Mouse (Mus musculus): ENCODE results near the gene Rasgrp2. TPM values are rescaled to one million over a fixed set of nuclear protein-coding genes. Genes with fewer than 3 reads are reported as not detected.

Rasgrp2 gene
- total RNA-seq, 1 experiment, result 81.7 TPM

- peaks cover 6% of the 10 kb centered on the region for H3K36me3 ChIP-seq (ENCODE audit: control insufficient read depth, insufficient read depth, low read length, poor library complexity, severe bottlenecking)
- no peaks in the 10 kb centered on the region for H3K9me3 ChIP-seq (ENCODE audit: control insufficient read depth, insufficient read depth, low read depth, low read length)
- no peak overlapping the region for H3K9ac ChIP-seq (ENCODE audit: insufficient read depth, low read depth, low read length, poor library complexity, severe bottlenecking)
- TF ChIP-seq CHD2 (IDR thresholded peaks at IDR 0.05; ENCODE audit: low read depth, low read length) (no peak), HCFC1 (IDR thresholded peaks at IDR 0.05; ENCODE audit: borderline replicate concordance, insufficient read depth, low read length) (no peak), ZNF384 (IDR thresholded peaks at IDR 0.05; ENCODE audit: low read depth, low read length) (no peak), ZC3H11A (IDR thresholded peaks at IDR 0.05; ENCODE audit: borderline replicate concordance, low read depth, low read length) (no peak), MAFK (IDR thresholded peaks at IDR 0.05; ENCODE audit: insufficient read depth, low read depth, low read length) (no peak)
- DNase-seq (ENCODE audit: low read depth, low spot score), result no peak
- in situ Hi-C loops (cut with MboI; ENCODE audit: low sequenced_read_pairs in 2 of 2, unreplicated experiment in 2 of 2), result no loop called here
- H3K4me3 ChIP-seq (ENCODE audit: insufficient read depth in 1 of 2, low read depth in 1 of 2, low read length in 2 of 2, poor library complexity in 1 of 2, severe bottlenecking in 1 of 2), result no peak overlapping the region
- H3K27ac ChIP-seq (ENCODE audit: insufficient read depth, low read depth, low read length, poor library complexity, severe bottlenecking), result no peak overlapping the region
- H3K4me1 ChIP-seq (ENCODE audit: control insufficient read depth in 2 of 2, insufficient read depth in 2 of 2, low read length in 2 of 2, poor library complexity in 1 of 2), result peaks cover 2 to 3% of the 10 kb centered on the region in 2 experiments; a peak in 2 of 4 replicates
Measured at GRCm38 (mm10) chr19:6361291-6361690, 37.8 kb upstream of the Rasgrp2 start.

- Histone ChIP-seq H3K4me3 (ENCODE audit: insufficient read depth in 1 of 2, low read depth in 1 of 2, low read length in 2 of 2, poor library complexity in 1 of 2, severe bottlenecking in 1 of 2) (peak overlapping the region; percentile 44 to 70), H3K9me3 (ENCODE audit: control insufficient read depth, insufficient read depth, low read depth, low read length) (no peaks in the 10 kb centered on the region), H3K9ac (ENCODE audit: insufficient read depth, low read depth, low read length, poor library complexity, severe bottlenecking) (peak overlapping the region; percentile 55), H3K4me1 (ENCODE audit: control insufficient read depth in 2 of 2, insufficient read depth in 2 of 2, low read length in 2 of 2, poor library complexity in 1 of 2) (peaks cover 2 to 3% of the 10 kb centered on the region in 2 experiments; a peak in 2 of 4 replicates), H3K27ac (ENCODE audit: insufficient read depth, low read depth, low read length, poor library complexity, severe bottlenecking) (no peak overlapping the region), H3K36me3 (ENCODE audit: control insufficient read depth, insufficient read depth, low read length, poor library complexity, severe bottlenecking) (peaks cover 18% of the 10 kb centered on the region)
- in situ Hi-C loops (cut with MboI; ENCODE audit: low sequenced_read_pairs in 2 of 2, unreplicated experiment in 2 of 2), result no loop called here
- TF ChIP-seq ZNF384 (IDR thresholded peaks at IDR 0.05; ENCODE audit: low read depth, low read length) (no peak), CHD2 (IDR thresholded peaks at IDR 0.05; ENCODE audit: low read depth, low read length) (no peak), ZC3H11A (IDR thresholded peaks at IDR 0.05; ENCODE audit: borderline replicate concordance, low read depth, low read length) (no peak), HCFC1 (IDR thresholded peaks at IDR 0.05; ENCODE audit: borderline replicate concordance, insufficient read depth, low read length) (no peak), MAFK (IDR thresholded peaks at IDR 0.05; ENCODE audit: insufficient read depth, low read depth, low read length) (no peak)
- no peak for DNase-seq (ENCODE audit: low read depth, low spot score)
Measured at GRCm38 (mm10) chr19:6363091-6363410, 36.1 kb upstream of the Rasgrp2 start.

GRCm38 (mm10) chr19:6363411-6364240, 35.5 kb upstream of the Rasgrp2 start, which contains the start of gene Sf1:
Gene Sf1, plus strand, starts transcription at chr19:6363690.
- Histone ChIP-seq H3K4me1 (ENCODE audit: control insufficient read depth in 2 of 2, insufficient read depth in 2 of 2, low read length in 2 of 2, poor library complexity in 1 of 2) (peaks cover 2 to 3% of the 10 kb centered on the region in 2 experiments; a peak in 2 of 4 replicates), H3K9ac (ENCODE audit: insufficient read depth, low read depth, low read length, poor library complexity, severe bottlenecking) (peak within 1 kb of the TSS; percentile 97), H3K36me3 (ENCODE audit: control insufficient read depth, insufficient read depth, low read length, poor library complexity, severe bottlenecking) (peaks cover 22% of the 10 kb centered on the region), H3K4me3 (ENCODE audit: insufficient read depth in 1 of 2, low read depth in 1 of 2, low read length in 2 of 2, poor library complexity in 1 of 2, severe bottlenecking in 1 of 2) (peak within 1 kb of the TSS; percentile 88 to 89), H3K27ac (ENCODE audit: insufficient read depth, low read depth, low read length, poor library complexity, severe bottlenecking) (peak within 1 kb of the TSS; percentile 92), H3K9me3 (ENCODE audit: control insufficient read depth, insufficient read depth, low read depth, low read length) (no peaks in the 10 kb centered on the region)
- TF ChIP-seq MAFK (IDR thresholded peaks at IDR 0.05; ENCODE audit: insufficient read depth, low read depth, low read length) (no peak), CHD2 (IDR thresholded peaks at IDR 0.05; ENCODE audit: low read depth, low read length) (peak; percentile 16; the same call in 1 of the 2 replicates)
- in situ Hi-C loops (cut with MboI; ENCODE audit: low sequenced_read_pairs in 2 of 2, unreplicated experiment in 2 of 2), result no loop called here
- DNase-seq (ENCODE audit: low read depth, low spot score), result peak; percentile 98

GRCm38 (mm10) chr19:6364317-6364725, 34.8 kb upstream of the Rasgrp2 start:
- in situ Hi-C loops (cut with MboI; ENCODE audit: low sequenced_read_pairs in 2 of 2, unreplicated experiment in 2 of 2), result no loop called here
- Histone ChIP-seq H3K4me1 (ENCODE audit: control insufficient read depth in 2 of 2, insufficient read depth in 2 of 2, low read length in 2 of 2, poor library complexity in 1 of 2) (peaks cover 2 to 3% of the 10 kb centered on the region in 2 experiments; a peak in 2 of 4 replicates), H3K9me3 (ENCODE audit: control insufficient read depth, insufficient read depth, low read depth, low read length) (no peaks in the 10 kb centered on the region), H3K4me3 (ENCODE audit: insufficient read depth in 1 of 2, low read depth in 1 of 2, low read length in 2 of 2, poor library complexity in 1 of 2, severe bottlenecking in 1 of 2) (peak overlapping the region; percentile 88 to 89), H3K9ac (ENCODE audit: insufficient read depth, low read depth, low read length, poor library complexity, severe bottlenecking) (peak overlapping the region; percentile 97), H3K36me3 (ENCODE audit: control insufficient read depth, insufficient read depth, low read length, poor library complexity, severe bottlenecking) (peaks cover 24% of the 10 kb centered on the region), H3K27ac (ENCODE audit: insufficient read depth, low read depth, low read length, poor library complexity, severe bottlenecking) (peak overlapping the region; percentile 92)
- TF ChIP-seq HCFC1 (IDR thresholded peaks at IDR 0.05; ENCODE audit: borderline replicate concordance, insufficient read depth, low read length) (peak; percentile 57; the same call in 1 of the 2 replicates), ZC3H11A (IDR thresholded peaks at IDR 0.05; ENCODE audit: borderline replicate concordance, low read depth, low read length) (no peak)
- peak; percentile 82 for DNase-seq (ENCODE audit: low read depth, low spot score)
